ENCODE assay signal across 11 mouse cellular contexts in the genomic region with DNA sequence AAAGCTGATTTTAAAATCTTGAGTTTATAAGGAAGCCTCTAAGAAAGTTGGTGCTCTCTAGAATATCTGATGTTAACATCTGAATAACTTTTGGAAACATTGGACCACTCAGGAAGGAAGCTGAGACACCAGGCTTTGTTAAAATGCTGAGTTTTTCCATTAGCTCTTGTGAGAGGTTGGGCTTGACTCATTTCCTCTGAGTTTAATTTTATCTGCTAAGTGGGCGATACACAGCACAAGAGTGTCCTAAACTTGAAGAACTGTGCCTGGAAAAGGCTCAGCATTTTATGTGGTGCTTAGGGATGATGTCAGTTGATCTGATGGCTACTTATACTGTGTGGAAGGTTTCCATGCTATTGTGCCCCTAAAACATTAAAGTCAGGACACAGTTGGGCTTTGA.
A peak's percentile ranks its signal among the peaks of the same experiment; 100 is the strongest.
DNase-seq lines count a peak whose midpoint lies in the region; ATAC-seq lines count a peak whose summit lies in the region.
"Had no signal": no experiment of that assay in that cellular context is flagged by ENCODE, and none has a peak within 500 bp of the region (broad histone marks: within the 10 kb centered on the region; RNA-seq: fewer than 3 reads in every experiment).

No protein-coding gene starts in this region.

- WGBS in heart, embryonic 10.5 days, result 43% methylated on average over 1 of the region's 1 CpGs
- WGBS in liver, embryonic 11.5 days, result 46% methylated on average over 1 of the region's 1 CpGs

- H3K9ac ChIP-seq in liver, embryonic 11.5 days (ENCODE audit: low read depth, low read length), result no peak overlapping the region
- H3K9ac ChIP-seq: lung, embryonic 15.5 days; midbrain, embryonic 13.5 days had no signal

- DNase-seq in heart, adult 11 months, result peak; percentile 91
- DNase-seq in heart, embryonic 10.5 days (ENCODE audit: low spot score), result no peak
- DNase-seq in liver, embryonic 11.5 days (ENCODE audit: low spot score), result no peak
- no peak for DNase-seq in liver
- peak; percentile 41 for DNase-seq in heart, adult 8-10 months (ENCODE audit: low spot score)
- DNase-seq in left cerebral cortex, postnatal 25 days (ENCODE audit: low spot score in 2 of 2), result peak; percentile 6 to 79
- no peak for DNase-seq in cerebellum, adult 8-10 months
- DNase-seq in thymus, postnatal 4 days, result no peak

- H3K4me1 ChIP-seq in heart, embryonic 10.5 days, result no peaks in the 10 kb centered on the region
- H3K4me1 ChIP-seq in liver, embryonic 11.5 days (replicated peaks; ENCODE audit: control insufficient read depth, insufficient read depth, low read length), result no peaks in the 10 kb centered on the region
- H3K4me1 ChIP-seq: lung, embryonic 15.5 days; midbrain, embryonic 13.5 days had no signal

- intact Hi-C loops in left cerebral cortex, postnatal 25 days (cut with DNase I), result no loop called here

- 0 out of 2 replicates have a peak, but pooled peaks have one; percentile 15 for ATAC-seq in liver, embryonic 11.5 days (replicated peaks; ENCODE audit: low FRiP score)
- ATAC-seq: midbrain, embryonic 13.5 days had no signal

- no peak overlapping the region for H3K27ac ChIP-seq in heart, embryonic 10.5 days
- H3K27ac ChIP-seq in liver, embryonic 11.5 days (ENCODE audit: low read depth, low read length), result no peak overlapping the region
- H3K27ac ChIP-seq: left cerebral cortex, adult 2 months; lung, embryonic 15.5 days; midbrain, embryonic 13.5 days had no signal

- no peaks in the 10 kb centered on the region for H3K36me3 ChIP-seq in heart, embryonic 10.5 days
- H3K36me3 ChIP-seq in liver, embryonic 11.5 days (ENCODE audit: control insufficient read depth, insufficient read depth, low read length), result no peaks in the 10 kb centered on the region
- H3K36me3 ChIP-seq: lung, embryonic 15.5 days; midbrain, embryonic 13.5 days had no signal

- no peaks in the 10 kb centered on the region for H3K9me3 ChIP-seq in heart, embryonic 10.5 days
- H3K9me3 ChIP-seq in liver, embryonic 11.5 days (ENCODE audit: control insufficient read depth, low read length), result no peaks in the 10 kb centered on the region
- H3K9me3 ChIP-seq: lung, embryonic 15.5 days; midbrain, embryonic 13.5 days had no signal

- no peaks in the 10 kb centered on the region for H3K27me3 ChIP-seq in heart, embryonic 10.5 days (ENCODE audit: insufficient read depth, poor library complexity, severe bottlenecking)
- no peaks in the 10 kb centered on the region for H3K27me3 ChIP-seq in liver, embryonic 11.5 days (replicated peaks; ENCODE audit: control insufficient read depth, insufficient read depth, low read length)
- H3K27me3 ChIP-seq: lung, embryonic 15.5 days; midbrain, embryonic 13.5 days had no signal

- no peak overlapping the region for H3K4me3 ChIP-seq in heart, embryonic 10.5 days
- H3K4me3 ChIP-seq in liver, embryonic 11.5 days (ENCODE audit: low read depth, low read length), result no peak overlapping the region
- H3K4me3 ChIP-seq: left cerebral cortex, adult 2 months; lung, embryonic 15.5 days; midbrain, embryonic 13.5 days had no signal

- no peak overlapping the region for H3K4me2 ChIP-seq in liver, embryonic 11.5 days
- H3K4me2 ChIP-seq: lung, embryonic 15.5 days; midbrain, embryonic 13.5 days had no signal

Comparison
In these comparisons a context has a peak if more than half of its experiments do, and no peak if none do; other contexts are left out.
1. DNase-seq: peak in heart, adult 11 months (single experiment), heart, adult 8-10 months (single experiment) and left cerebral cortex, postnatal 25 days (2 of 2); none in heart, embryonic 10.5 days (single experiment), liver, embryonic 11.5 days (single experiment), liver (single experiment), cerebellum, adult 8-10 months (single experiment) and thymus, postnatal 4 days (single experiment).